Mouse (Mus musculus) heart, embryonic 10.5 days (tissue): ENCODE data around the gene Rapsn. TPM values are rescaled to one million over a fixed set of nuclear protein-coding genes. Genes with fewer than 3 reads are reported as not detected.

Experiments used
- DNase-seq: peaks from one replicate; pipeline ENCODE4 v3.0.0-alpha.2; 2017; ENCODE audit warnings: low spot score
- H3K27ac ChIP-seq: fragments of 300-500 bp; sonication (generic); 2 replicates; pipeline ENCODE4 v1.5.1; 2016; ENCODE audit warnings: mild to moderate bottlenecking
- H3K27me3 ChIP-seq: fragments of 300-500 bp; sonication (generic); 2 replicates; pipeline ENCODE4 v1.6.1; 2016; ENCODE audit warnings: mild to moderate bottlenecking; ENCODE audit not compliant: poor library complexity, insufficient read depth, severe bottlenecking
- H3K36me3 ChIP-seq: fragments of 300-500 bp; sonication (generic); 2 replicates; pipeline ENCODE4 v1.6.1; 2016; ENCODE audit warnings: mild to moderate bottlenecking, moderate library complexity
- H3K4me1 ChIP-seq: fragments of 300-500 bp; sonication (generic); 2 replicates; pipeline ENCODE4 v1.6.1; 2016; ENCODE audit warnings: mild to moderate bottlenecking
- H3K4me3 ChIP-seq: fragments of 300-500 bp; sonication (generic); 2 replicates; pipeline ENCODE4 v1.5.1; 2016; ENCODE audit warnings: mild to moderate bottlenecking, moderate library complexity
- H3K9me3 ChIP-seq: fragments of 300-500 bp; sonication (generic); 2 replicates; pipeline ENCODE4 v1.6.1; 2016; ENCODE audit warnings: mild to moderate bottlenecking, moderate library complexity
- WGBS: fragments of 180-500 bp; shearing (Covaris S2); methylation state at CpG from one replicate; pipeline ENCODE4 v1.1.7; 2016; 5-methylcytosine and 5-hydroxymethylcytosine counted together
- polyA plus RNA-seq: library from polyadenylated mRNA; unstranded; fragments of >200 nt; fragmentation: Nextera tagmentation; extraction: Ambion mirVana; gene quantifications from 2 replicates; pipeline ENCODE4 v1.2.1, GENCODE M21; 2016

The Rapsn gene
- polyA plus RNA-seq, 1 experiment from 2014 or later, result 6.6 TPM

- no peak for DNase-seq
- H3K36me3 ChIP-seq, result no peaks in the 10 kb centered on the region
- H3K4me1 ChIP-seq, result peaks cover 16% of the 10 kb centered on the region
- H3K9me3 ChIP-seq, result no peaks in the 10 kb centered on the region
- peaks cover 9% of the 10 kb centered on the region; the same call in 1 of the 2 replicates for H3K27me3 ChIP-seq
- H3K27ac ChIP-seq, result no peak overlapping the region
- no peak overlapping the region for H3K4me3 ChIP-seq
- 77% methylated on average over 9 of the region's 9 CpGs for WGBS
Observed at GRCm38 (mm10) chr2:91086392-91087237, 51.2 kb downstream of the Rapsn start.

GRCm38 (mm10) chr2:91087453-91087852 is 52.0 kb downstream of the Rapsn start:
- Histone ChIP-seq H3K4me1 (peaks cover 16% of the 10 kb centered on the region), H3K27me3 (peaks cover 9% of the 10 kb centered on the region; the same call in 1 of the 2 replicates), H3K9me3 (no peaks in the 10 kb centered on the region), H3K36me3 (no peaks in the 10 kb centered on the region), H3K27ac (no peak overlapping the region), H3K4me3 (no peak overlapping the region)
- DNase-seq, result no peak
- 82% methylated on average over 9 of the region's 9 CpGs for WGBS

GRCm38 (mm10) chr2:91088987-91089386 is 53.6 kb downstream of the Rapsn start:
- WGBS, result 79% methylated on average over 9 of the region's 9 CpGs
- no peak for DNase-seq
- no peak overlapping the region for H3K4me3 ChIP-seq
- H3K4me1 ChIP-seq, result 0 out of 2 replicates have a peak, but pooled peaks cover 3% of the 10 kb centered on the region
- no peaks in the 10 kb centered on the region for H3K9me3 ChIP-seq
- no peaks in the 10 kb centered on the region for H3K36me3 ChIP-seq
- peaks cover 10% of the 10 kb centered on the region; the same call in 1 of the 2 replicates for H3K27me3 ChIP-seq
- no peak overlapping the region for H3K27ac ChIP-seq

- DNase-seq, result no peak
- Histone ChIP-seq H3K27ac (no peak overlapping the region), H3K36me3 (no peaks in the 10 kb centered on the region), H3K27me3 (peaks cover 14% of the 10 kb centered on the region; the same call in 1 of the 2 replicates), H3K4me3 (no peak overlapping the region), H3K4me1 (0 out of 2 replicates have a peak, but pooled peaks cover 3% of the 10 kb centered on the region), H3K9me3 (no peaks in the 10 kb centered on the region)
- 79% methylated on average over 6 of the region's 6 CpGs for WGBS
Observed at GRCm38 (mm10) chr2:91090208-91090607, 54.8 kb downstream of the Rapsn start.

GRCm38 (mm10) chr2:91090827-91091226 is 55.4 kb downstream of the Rapsn start:
- no peak overlapping the region for H3K4me3 ChIP-seq
- DNase-seq, result no peak
- 71% methylated on average over 6 of the region's 6 CpGs for WGBS
- no peaks in the 10 kb centered on the region for H3K9me3 ChIP-seq
- no peak overlapping the region for H3K27ac ChIP-seq
- H3K27me3 ChIP-seq, result peaks cover 14% of the 10 kb centered on the region; the same call in 1 of the 2 replicates
- no peaks in the 10 kb centered on the region for H3K36me3 ChIP-seq
- peaks cover 3% of the 10 kb centered on the region; the same call in 1 of the 2 replicates for H3K4me1 ChIP-seq

Other genes starting within 250 kb of the Rapsn start
- 252 and 254 TPM in 2 replicates for gene Mtch2, start 188.5 kb upstream of the Rapsn start, polyA plus RNA-seq
- 8.6 and 11.1 TPM in 2 replicates for gene C1qtnf4, start 149.8 kb upstream of the Rapsn start, polyA plus RNA-seq
- gene Kbtbd4, start 130.9 kb upstream of the Rapsn start, polyA plus RNA-seq, result 33.2 and 42.2 TPM in 2 replicates
- 276 and 329 TPM in 2 replicates for gene Ndufs3, start 130.8 kb upstream of the Rapsn start, polyA plus RNA-seq
- gene Celf1, start 95.2 kb upstream of the Rapsn start, polyA plus RNA-seq, result 128 and 155 TPM in 2 replicates
- 315 and 334 TPM in 2 replicates for gene Psmc3, start 18.4 kb downstream of the Rapsn start, polyA plus RNA-seq
- gene Slc39a13, start 34.8 kb downstream of the Rapsn start, polyA plus RNA-seq, result 32.6 and 37.5 TPM in 2 replicates
- gene Spi1, start 46.8 kb downstream of the Rapsn start, polyA plus RNA-seq, result 0.99 and 4.1 TPM in 2 replicates
- 450 and 1,030 TPM in 2 replicates for gene Mybpc3, start 82.5 kb downstream of the Rapsn start, polyA plus RNA-seq
- gene Madd, start 148.2 kb downstream of the Rapsn start, polyA plus RNA-seq, result 6.8 and 7.7 TPM in 2 replicates
- gene Nr1h3, start 167.2 kb downstream of the Rapsn start, polyA plus RNA-seq, result 1.9 and 4.5 TPM in 2 replicates
- 17.6 and 24.2 TPM in 2 replicates for gene Acp2, start 167.3 kb downstream of the Rapsn start, polyA plus RNA-seq
- gene Ddb2, start 201.4 kb downstream of the Rapsn start, polyA plus RNA-seq, result 7.3 and 9.4 TPM in 2 replicates
- 26.0 and 27.4 TPM in 2 replicates for gene Pacsin3, start 220.3 kb downstream of the Rapsn start, polyA plus RNA-seq
- gene Arfgap2, start 229.4 kb downstream of the Rapsn start, polyA plus RNA-seq, result 82.3 and 85.7 TPM in 2 replicates